Mouse (Mus musculus) cerebellum, postnatal 25 days (tissue): Measurements from ENCODE around the gene Hs2st1.

Source experiments
- DNase-seq, 2 experiments: peaks; one replicate each; pipeline ENCODE4 v3.0.0; 2021; ENCODE audit warnings: mixed read lengths in 2 of 2

Hs2st1 gene

DNA sequence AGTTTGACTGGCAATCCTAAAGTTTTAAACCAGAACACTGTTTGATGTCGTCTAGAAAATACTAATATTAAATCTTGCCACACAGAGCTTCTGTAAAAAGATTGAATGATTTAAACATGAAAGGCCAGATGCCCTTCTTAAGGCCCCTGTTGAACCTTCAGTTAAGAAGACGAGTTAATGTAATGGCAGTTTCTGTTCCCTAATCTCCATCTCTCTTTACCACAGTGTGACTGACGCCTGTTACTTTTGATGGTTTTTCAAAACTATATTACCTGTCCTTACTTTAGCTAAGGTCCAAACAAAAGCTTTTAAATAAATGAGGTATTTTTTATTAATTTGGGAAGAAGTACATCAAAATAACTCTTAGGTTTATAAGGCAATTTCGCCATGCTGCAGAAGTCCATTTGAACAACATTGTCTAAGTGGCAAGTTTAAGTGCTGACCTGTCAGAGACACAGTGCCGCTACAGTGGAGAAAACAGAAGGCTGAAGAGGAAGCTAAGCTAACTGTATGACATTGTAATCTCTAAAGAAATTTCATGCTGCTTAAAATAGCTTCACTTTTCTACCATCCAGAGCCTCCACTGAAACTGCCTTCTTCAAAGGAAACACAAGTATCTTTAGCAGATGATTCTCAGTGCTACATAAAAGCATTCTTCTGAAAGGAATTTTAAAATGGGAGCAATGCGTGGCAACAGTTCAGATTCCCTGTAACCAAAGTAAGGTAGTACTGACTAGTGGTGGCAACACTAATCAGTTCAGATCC lies 15.0 kb upstream of the Hs2st1 start:
- DNase-seq = no peak

DNA sequence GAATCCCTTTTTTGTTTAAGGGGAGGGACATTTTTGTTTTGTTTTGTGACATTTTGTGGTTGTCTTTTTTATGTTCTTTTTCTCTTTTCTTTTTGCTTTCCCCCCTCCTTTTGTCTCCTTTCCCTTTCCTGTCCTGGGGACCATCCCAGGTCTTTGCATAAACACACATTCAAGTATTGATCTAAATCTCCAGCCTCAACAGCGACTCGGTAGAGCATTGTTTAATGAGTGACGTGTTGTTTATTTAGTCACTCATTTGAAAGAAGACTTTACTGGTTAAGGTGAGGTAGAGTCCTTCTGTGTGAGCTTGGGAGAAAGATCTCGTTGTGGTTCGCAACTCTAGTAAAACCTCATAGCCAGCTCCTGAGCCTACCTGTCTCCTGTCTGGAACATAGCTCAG lies 13.8 kb upstream of the Hs2st1 start:
- DNase-seq = no peak

GRCm38 (mm10) chr3:144582306-144582705 lies 12.3 kb upstream of the Hs2st1 start:
- no peak for DNase-seq

DNA sequence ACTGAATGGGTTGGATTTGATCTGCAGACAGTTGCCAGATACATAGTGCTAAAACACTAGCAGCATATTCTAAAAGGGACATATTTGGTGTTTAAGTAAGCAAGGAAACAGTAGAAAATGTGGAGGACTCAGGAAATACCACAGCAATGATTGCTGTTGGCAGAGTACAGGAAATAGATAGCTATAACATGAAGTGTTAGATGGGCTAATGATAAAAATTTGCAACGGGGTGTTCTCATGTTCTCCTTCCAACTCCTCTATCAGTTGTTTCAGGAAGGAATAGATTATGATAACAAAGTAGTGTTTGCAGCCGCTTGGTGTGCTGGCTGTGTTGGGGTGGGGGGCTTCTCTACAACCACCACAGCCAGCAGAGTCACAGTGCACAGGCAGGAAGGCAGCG lies 11.9 kb upstream of the Hs2st1 start:
- no peak for DNase-seq

GRCm38 (mm10) chr3:144580281-144580680 lies 10.3 kb upstream of the Hs2st1 start:
- DNase-seq = no peak

DNA sequence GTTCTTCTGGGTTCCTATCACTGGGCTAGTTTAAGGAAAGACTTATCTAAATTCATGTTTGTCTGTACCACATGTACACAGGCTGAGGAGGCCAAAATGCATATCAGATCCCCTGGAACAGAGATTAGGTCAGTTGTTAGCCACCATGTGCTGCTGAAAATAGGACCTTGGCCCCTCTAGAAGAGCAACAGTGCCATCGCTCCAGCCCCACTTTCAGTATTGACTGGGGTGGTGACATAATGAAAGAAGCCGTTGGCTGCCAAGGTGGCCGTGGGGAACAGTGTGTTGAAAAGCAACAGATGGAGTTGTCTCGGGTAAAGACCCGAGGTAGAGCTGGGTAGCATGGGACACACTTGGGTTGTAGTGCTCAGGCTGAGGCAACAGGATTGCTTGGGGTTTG lies 9.8 kb upstream of the Hs2st1 start:
- DNase-seq = no peak

- no peak for DNase-seq
Observed at GRCm38 (mm10) chr3:144578921-144579320, 8.9 kb upstream of the Hs2st1 start.

DNA sequence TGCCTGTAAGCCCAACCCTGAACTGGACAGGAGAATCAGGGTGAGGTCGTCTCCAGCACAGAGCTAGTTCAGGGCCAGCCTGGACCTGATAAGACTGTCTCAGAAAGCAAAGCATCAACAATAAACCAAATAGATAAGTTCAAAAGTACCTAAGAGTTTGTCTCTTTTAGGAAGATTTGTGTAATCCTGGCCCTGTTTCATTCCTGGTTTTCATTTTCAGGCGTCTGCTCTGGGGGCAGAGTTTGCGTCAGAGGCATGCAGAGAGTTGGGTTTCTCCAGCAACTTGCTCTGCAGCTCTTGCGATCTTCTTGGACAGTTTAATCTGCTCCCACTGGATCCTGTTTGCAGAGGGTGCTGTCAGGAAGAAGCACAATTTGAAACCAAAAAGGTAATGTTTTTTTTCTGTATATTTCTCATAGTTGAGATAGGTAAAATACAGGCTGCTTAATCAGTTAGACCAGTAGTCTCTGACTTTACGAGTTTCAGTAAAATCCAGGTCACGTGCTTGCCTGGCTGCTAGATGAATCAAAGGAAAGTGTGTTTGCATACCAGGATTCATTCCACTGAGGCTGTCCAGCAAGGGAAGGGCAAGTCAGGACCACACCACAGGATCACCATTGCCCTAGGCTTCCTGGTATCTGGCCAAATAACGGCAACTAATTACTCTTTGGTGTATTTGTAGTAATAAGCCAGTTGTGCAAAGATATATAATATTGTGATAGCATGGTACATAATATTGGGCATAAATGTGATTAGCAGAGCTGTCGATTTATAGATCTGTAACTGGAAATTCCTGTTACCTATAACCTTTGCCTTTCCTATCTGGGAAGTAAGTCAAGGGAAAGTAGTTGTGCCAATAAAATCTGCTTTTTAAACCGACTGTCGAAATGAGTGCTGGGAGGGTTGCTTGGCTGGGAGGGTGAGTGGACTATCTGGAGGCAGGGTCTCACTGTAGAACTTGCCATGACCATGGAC lies 7.7 kb upstream of the Hs2st1 start:
- no peak for DNase-seq

DNA sequence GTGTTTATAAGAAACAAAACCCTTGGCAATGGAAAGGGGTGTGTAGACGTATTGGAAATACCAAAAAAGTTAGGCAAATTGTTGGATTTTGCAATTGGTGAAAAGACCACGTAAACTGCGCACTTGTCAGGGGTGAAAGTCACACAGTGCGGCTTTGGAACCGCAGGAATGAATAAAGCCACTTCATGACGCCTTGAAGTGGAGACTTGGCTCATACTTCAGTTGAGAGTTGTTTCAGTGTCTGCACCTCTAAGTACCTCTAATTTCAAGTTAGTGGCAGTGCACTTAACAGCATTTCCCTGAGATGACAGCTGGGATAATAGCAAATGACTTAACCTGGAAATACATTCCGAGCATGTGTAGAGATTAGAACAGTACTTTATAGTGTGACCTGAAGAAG lies 4.3 kb upstream of the Hs2st1 start:
- DNase-seq = no peak

- no peak for DNase-seq
Observed at GRCm38 (mm10) chr3:144570816-144571487, 971 bp upstream of the Hs2st1 start.

DNA sequence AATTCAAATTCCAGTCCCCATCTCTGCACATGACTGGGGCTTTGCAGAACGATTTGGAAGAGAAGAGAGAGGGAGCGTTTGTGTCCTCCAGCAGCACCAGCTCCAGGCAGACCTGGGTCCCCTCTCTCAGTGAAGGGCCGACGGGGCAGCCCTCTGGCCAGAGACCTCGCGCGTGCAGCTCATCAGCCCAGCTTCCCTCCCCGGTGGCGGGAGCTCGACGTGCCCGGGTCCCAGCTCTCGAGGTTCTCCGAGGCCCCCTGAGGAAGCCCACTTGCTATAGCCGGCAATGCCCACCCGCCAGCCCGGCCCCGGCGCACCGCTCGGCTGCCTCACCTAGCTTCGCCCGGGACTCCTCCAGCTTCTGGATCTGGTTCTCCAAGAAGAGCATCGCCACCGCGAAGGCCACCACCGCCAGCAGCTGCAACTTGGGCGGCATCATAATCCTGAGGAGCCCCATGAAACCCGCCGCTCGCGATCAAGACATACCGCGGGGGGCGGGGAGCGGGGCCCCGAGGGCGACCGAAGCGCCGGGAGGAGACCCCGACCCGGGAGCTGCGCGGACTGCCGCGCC lies 495 bp downstream of the Hs2st1 start:
- DNase-seq = no peak

GRCm38 (mm10) chr3:144568861-144569361 lies 1.1 kb downstream of the Hs2st1 start:
- DNase-seq = no peak

- DNase-seq = no peak
Observed at GRCm38 (mm10) chr3:144565212-144565611, 4.8 kb downstream of the Hs2st1 start.

DNA sequence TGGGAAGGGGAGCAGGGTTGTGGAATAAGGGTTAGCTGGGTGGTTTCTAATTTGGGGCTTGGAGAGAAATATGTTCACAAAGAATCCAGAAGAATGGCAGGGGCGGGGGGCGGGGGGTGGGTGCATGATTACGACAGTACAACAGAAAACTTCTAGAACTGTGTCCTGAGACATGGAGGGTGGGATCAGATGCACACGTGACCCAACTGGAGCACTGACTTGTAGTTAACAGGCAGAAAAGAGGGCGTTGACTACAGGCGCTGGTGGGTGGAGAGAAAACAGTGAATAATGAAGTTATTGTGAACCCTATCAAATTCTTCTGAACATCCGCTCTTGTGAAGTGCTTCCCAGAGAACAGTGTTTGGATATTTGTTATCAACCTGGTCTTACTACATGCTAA lies 6.1 kb downstream of the Hs2st1 start:
- no peak for DNase-seq

- peak; percentile 29 to 34 for DNase-seq
Observed at GRCm38 (mm10) chr3:144561511-144562250, 8.3 kb downstream of the Hs2st1 start.

DNA sequence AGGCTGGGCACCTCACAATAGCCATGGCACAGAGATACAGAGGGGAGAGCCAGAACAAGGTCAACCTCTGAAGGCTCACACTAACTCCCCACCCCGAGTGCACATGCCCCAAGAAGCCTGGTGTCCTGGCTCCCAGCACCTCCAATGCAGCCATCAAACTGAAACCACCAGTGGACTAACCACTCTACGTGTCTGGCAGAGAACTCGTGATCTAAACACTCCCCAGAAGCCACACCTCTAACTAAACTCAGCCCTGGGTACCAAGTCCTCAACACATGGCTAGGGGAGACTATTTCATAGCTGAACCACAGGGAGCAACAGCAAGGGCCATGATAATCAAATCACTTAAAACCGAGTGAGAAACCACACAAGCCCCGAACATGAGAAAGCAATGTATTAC lies 11.7 kb downstream of the Hs2st1 start:
- DNase-seq = no peak

DNA sequence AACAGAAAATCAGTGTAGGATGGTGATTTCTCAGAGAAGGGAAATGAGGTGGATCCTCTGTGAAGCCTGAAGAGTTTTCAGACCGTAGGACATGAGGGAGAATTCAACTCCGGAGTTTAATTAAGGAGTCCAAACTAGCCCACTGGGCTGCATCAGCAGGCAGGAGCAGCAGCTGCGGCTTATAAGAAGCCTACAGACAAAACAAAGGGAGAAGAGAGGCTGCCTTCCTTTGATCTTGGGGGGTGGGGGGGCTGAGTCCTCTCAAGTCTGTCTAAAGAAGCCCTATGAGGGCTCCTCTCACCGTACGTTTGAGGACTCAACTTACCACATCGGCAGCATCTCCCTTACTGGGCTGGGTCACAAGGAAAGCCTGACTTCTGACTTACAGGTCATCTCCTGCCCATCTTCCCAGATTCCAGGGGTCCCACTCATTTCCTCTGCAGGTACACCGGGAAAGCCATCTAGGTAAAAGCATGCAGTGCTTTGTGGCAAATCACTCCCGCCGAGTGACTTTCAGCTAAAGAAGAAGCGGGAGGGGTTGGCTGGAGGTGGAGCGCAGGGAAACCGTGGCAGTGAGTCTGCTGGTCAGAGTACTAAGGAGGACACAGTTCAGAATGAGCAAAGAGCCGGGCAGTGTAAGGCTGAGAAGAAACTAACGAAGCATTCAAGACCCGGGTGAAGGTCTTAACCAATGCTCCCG lies 13.2 kb downstream of the Hs2st1 start:
- no peak for DNase-seq

DNA sequence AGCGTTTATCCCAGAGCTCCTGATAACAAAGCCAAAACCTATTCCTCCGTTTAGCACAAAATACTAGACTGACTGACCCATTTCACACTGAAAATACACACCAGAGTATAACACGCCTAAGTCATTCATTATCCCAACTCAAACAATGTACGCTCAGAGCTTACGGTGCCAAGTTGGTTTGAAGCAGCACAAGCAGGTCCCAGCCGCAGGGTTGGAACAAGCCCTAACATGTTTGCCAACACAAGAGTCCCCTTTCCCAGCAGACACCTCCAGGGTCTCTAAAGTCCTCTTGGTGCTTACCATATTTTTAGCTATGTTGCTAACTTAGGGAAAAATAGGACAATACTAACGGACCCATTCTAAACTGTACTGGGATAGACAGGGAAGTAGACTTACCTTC lies 14.8 kb downstream of the Hs2st1 start:
- no peak for DNase-seq

GRCm38 (mm10) chr3:144554503-144554902 lies 15.5 kb downstream of the Hs2st1 start:
- DNase-seq = no peak

DNA sequence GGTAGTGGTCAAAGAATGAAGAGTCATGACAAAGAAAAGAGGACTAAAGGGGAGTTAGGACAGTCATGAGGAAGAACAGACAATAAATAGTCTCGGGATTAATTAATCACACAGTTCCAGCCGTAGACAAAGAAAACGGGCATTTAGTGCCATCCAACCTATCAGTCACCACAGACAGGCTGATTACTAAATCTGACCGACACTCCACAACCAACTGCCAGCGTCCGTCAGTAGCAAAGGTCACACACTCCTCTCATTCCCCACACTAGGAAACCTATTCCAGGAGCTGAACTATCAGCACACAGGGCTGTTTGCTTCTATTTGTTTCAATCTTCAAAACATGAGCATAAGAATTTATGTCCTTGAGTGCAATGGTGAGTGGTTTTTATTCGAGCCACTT lies 16.0 kb downstream of the Hs2st1 start:
- DNase-seq = no peak

GRCm38 (mm10) chr3:144551416-144551815 lies 18.6 kb downstream of the Hs2st1 start:
- no peak for DNase-seq
